Mouse (Mus musculus) adrenal gland, adult 8-10 months (tissue): ENCODE results near the gene Evpl. TPM values are rescaled to one million over a fixed set of nuclear protein-coding genes. Genes with fewer than 3 reads are reported as not detected.
"Not testable (repeated sequence)": the region's sequence is repeated elsewhere in the genome, so short reads cannot be mapped to it uniquely, and the experiment has no call there.

ENCODE experiments used
- DNase-seq: peaks from one replicate; pipeline ENCODE4 v3.0.0; 2022
- total RNA-seq, 4 experiments: library from RNA; stranded (reverse); gene quantifications; 2 replicates each; pipeline ENCODE4 v1.2.4; 2022

Gene Evpl
- total RNA-seq: 1 to 10 TPM; 1.0 to 2.4 (median 2.1) TPM

DNA sequence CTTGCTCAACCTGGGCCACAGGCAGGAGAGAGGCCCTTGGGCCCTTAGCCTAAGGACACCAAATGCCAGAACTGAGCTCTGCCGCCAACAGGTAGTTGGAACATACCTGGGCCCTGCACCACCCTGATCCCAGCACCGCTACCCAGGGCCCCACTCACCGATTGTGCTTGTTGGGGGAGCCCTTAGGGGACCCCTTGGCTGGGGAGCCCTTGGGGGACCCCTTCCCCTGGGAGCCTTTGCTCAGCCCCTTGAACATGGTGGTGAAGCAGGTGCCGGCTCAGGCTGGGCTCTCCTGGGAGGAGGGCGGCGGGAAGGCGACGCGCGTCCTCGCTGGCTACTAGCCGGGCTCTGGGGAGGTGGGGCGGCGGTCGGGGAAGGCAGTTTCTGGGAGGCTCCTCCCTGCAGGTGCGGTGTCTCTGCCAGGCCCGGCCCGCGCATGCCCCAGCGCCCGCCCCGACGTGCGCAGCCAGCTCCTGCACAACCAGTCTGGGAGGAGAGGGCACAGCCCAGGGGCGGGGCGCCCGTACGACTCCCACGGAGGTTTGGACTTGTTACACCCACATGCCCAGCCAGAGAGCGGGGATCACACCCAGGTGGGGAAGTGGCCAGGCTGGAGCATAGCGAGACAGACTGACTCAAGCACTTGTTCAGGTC lies at the start of gene Evpl:
Evpl (minus strand) TSS at position 336 of the 654 bp plus-strand sequence.
- DNase-seq: no peak

GRCm38 (mm10) chr11:116287351-116287750 lies 49.5 kb upstream of the Evpl start:
- DNase-seq: no peak

GRCm38 (mm10) chr11:116285770-116286191 lies 47.9 kb upstream of the Evpl start:
- no peak for DNase-seq

- no peak for DNase-seq
Measured at GRCm38 (mm10) chr11:116283982-116284381, 46.1 kb upstream of the Evpl start.

DNA sequence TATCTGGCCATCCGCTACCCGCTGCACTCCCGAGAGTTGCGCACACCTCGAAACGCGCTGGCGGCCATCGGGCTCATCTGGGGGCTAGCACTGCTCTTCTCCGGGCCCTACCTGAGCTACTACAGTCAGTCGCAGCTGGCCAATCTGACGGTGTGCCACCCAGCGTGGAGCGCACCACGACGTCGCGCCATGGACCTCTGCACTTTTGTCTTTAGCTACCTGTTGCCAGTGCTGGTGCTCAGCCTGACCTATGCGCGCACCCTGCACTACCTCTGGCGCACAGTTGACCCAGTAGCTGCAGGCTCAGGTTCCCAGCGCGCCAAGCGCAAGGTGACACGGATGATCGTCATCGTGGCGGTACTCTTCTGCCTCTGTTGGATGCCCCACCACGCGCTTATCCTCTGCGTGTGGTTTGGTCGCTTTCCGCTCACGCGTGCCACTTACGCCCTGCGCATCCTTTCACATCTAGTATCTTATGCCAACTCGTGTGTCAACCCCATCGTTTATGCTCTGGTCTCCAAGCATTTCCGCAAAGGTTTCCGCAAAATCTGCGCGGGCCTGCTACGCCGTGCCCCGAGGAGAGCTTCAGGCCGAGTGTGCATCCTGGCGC lies 45.1 kb upstream of the Evpl start:
- DNase-seq: no peak

DNA sequence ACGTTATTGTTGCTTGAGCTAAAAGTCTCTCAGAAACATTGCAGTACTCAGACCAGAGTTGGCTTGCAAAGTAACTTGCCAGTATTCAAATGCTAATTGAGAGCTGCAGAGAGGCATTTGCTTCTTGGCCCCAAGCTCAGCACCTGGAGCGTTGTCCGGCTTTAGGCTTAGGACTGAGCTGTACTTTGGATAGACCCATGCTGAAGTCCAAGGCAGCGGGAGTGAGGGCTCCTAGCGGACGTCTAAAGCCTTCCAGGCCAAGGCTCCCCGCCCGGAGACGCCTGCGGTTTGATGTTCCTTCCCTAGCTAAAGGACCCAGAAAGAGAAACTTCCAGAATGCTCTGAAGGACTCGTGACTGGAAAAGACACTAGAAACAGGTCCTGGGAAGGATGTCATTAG lies 44.2 kb upstream of the Evpl start:
- no peak for DNase-seq

DNA sequence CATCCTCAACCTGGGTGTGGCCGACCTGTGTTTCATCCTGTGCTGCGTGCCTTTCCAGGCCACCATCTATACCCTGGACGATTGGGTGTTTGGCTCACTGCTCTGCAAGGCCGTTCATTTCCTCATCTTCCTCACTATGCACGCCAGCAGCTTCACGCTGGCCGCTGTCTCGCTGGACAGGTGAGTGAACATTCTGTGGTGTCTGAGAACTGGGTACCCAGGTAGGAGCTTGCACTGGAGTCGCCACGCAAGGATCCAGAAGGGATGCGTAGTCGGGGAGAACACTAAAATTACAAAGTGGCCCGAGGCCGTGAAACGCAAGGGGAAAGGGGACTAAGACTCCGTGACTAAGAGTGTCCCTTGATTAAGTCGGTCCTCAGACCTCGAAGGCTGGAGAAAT lies 43.8 kb upstream of the Evpl start:
- DNase-seq: no peak

DNA sequence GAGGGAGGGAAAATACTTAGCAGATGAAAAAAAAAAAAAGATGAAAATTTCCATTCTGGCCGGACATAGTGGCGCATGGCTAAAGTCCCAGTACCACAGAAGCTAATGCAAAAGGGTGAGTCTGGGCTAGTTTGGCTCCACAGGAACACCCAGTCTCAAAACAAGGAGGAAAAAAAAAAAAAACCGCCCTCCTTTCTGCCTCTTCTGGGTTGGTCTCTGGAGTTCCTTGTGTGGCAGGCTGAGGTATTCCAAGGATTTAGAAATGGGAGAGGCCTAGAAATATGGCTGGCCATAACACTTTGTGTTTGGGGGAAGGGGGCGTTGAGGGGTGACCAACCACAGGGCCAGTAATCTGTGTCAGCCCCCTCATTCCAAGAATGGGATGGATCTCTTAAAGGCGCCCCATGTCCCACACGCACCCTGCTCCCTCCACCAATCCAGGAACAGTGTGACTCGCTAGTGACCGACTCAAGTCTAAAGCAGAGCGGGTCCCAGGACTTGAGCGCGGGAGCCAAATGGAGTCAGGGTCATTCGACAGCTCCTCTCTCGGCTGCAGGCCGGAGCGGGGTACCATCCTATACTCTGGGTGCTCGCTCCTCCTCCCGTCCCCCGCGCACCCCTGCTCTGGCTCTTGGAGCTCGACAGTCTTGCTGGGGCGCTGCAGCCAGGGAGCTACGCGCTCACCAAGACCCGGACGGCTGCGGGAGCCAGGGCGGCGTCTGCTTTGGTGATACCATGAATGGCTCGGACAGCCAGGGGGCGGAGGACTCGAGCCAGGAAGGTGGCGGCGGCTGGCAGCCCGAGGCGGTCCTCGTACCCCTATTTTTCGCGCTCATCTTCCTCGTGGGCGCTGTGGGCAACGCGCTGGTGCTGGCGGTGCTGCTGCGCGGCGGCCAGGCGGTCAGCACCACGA lies 43.1 kb upstream of the Evpl start, which contains the start of gene Galr2:
Galr2 (plus strand) TSS at position 189 of the 913 bp plus-strand sequence.
- no peak for DNase-seq

GRCm38 (mm10) chr11:116277184-116277583 lies 39.3 kb upstream of the Evpl start:
- not testable (repeated sequence) for DNase-seq

DNA sequence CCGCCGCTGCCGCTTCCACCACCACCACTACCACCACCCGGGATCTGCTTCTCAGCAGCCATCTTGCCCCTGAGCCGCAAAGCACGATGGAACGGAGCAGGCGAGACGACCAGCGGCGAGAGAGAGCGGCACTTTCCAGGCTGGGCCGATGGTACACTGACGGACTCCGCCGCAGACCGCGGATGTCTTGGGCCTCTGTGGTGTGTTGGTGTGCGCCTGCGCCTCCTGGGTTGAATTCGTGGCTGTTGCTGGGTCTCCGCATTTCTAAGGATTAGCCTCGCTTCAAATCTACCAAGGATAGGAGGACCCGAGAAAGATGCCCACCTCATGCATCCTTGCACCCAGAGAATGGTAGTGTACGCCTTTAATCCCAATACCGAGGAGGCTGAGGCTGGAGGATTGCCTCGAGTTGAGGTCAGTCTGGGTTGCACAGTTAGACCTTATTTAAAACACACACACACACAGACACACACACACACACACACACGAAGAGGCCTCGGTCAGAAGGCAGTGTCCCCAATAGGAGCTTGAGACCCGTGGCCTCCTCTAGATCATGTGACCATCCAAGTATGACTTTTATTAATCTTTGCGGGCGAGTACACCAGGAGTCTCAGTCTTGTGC lies 36.3 kb upstream of the Evpl start, which contains the start of gene Srp68:
Srp68 (minus strand) TSS at position 173 of the 622 bp plus-strand sequence.
- DNase-seq: peak; percentile 90

- DNase-seq: no peak
Measured at GRCm38 (mm10) chr11:116273469-116274044, 35.7 kb upstream of the Evpl start.

DNA sequence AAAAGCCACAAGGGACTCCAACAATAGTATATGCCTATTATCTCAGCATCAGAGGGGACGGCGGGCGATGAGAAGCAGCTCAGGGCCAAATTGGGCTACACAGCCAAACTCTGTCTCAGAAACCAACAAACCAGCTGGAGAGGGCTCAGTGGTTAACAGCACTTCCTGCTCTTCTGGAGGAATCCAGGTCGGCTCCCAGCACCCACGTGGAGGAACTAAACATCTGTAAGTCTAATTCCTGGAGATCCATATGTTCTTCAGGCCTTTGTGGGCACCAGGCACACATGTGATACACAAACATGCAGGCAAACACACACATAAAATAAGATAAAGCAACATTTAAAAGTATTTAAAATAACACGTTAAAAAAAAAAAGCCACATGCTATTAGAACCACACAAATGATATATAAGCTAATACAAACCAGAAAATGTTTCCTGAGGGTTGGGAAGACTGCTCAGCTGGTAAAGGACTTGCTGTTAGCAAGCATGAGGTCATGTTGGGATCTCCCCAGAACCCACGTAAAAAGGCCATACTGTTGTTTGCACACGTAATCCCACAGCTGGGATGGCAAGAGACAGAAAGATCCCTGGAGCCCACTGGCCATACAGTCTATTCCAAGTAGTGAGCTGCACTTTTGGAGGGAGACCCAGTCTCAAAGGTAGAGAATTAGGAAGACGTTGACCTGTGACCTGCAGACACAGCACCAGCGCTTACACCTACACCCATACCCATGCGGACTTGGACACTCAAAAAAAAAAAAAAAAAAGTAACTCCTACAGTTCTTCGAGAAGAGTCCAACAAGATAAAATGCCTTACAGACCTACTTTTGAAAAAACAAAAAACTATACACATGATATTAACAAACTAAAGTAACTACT lies 35.0 kb upstream of the Evpl start:
- no peak for DNase-seq

- no peak for DNase-seq
Measured at GRCm38 (mm10) chr11:116269560-116269959, 31.7 kb upstream of the Evpl start.

DNA sequence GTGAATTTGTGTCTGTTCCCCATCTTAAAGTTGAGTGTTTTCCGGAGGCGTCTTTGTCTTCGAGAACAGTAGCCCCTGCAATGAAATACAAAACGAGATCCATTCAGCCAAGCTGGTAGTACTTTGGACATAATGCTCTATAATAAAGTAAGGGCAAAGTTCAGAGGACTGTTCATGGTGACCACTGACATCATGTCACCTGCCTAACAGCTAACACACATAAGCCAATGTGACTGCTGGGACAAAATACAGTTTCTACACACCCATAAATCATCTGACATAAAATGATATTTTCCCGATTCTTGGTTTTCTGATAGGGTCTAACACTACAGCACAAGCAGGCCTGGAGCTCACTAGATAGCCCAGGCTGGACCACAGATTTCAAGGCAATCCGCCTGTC lies 30.4 kb upstream of the Evpl start:
- no peak for DNase-seq

DNA sequence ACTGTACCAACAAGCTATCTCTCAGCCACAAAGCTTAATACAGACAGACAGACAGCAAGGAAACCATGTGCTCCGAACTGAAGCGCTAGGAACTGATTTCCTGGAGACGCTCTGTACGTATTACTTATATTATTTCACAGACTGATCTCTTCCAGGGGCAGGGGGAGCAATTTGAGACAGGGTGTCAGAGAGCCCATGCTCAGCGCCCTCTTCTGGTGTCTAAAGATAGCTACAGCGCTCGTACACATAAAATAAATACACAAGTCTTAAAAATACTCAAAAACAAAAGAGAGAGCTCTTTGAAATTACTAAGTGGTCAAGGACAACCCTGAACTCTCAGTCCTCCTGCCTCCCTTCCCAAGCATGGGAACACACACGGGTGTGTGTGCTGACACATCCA lies 29.8 kb upstream of the Evpl start:
- no peak for DNase-seq

DNA sequence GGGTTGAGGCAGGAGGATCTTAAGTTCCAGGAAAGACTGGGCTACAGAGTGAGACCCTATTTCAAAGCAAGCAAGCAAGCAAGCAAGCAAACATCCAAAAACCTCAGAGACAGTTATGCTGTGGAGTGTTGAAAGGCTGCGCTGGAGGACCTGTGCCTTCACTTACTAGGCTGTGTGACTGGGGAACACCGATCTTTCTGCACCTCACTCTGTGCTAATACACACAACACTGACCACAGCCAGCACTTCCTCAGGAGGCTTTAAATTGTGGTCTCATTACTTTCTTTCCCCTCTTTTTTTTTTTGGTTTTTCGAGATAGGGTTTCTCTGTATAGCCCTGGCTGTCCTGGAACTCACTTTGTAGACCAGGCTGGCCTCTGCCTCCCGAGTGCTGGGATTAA lies 28.0 kb upstream of the Evpl start:
- DNase-seq: no peak

GRCm38 (mm10) chr11:116265352-116265751 lies 27.5 kb upstream of the Evpl start:
- no peak for DNase-seq

DNA sequence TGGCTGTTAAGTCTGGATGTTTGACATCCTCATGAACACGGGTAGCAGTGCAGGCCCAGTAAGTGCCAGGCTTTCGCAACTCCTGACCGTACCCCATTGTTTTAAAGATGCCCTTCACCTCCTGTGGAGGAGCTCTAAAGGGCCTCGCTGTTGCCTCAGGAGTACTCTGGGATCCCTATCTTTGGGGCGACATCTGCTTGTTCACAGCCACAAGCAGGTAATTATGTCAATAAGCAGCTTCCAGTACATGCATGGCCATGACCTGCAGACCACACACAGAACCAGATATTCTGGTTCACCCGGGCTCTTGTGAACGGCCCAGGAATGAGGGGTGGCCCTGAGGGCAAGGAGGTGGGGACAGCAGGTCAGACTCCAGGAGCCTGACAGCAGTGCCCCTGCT lies 22.4 kb upstream of the Evpl start:
- no peak for DNase-seq

- no peak for DNase-seq
Measured at GRCm38 (mm10) chr11:116259461-116259860, 21.6 kb upstream of the Evpl start.

DNA sequence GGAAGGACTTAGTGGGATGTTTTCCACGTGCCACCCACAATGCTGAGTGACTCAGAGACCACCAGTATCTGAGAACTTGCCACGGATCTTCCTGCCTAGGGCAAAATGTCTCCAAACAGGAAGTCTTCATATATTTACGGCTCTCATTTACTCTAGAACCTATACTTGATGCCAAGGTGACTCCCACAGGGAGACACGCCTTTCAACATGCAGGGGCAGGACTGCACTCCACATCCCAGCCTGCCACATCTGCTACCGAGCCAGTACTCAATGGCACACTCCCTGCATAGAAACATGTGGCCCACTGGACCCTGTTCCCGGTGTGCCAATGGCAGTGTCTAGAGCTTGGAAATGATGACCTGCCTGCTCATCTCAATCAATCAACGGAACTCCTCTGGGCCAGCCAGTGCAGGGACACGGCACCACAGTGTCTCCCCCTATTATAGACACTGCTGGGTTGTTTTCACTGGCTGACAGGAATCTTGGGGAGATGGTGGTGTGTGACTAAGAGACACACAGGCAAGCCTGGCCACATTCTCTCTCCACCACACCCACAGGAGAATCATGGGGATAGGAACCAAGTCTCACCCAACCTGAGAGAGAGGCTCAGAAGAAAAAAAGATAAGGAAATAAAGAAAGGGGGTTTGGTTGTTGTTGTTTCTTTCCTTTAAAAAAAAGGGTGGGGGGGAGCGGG lies 18.3 kb upstream of the Evpl start:
- DNase-seq: no peak
